Mouse (Mus musculus) forebrain, embryonic 12.5 days (tissue): Measurements from ENCODE around the gene 4930442H23Rik. TPM values are rescaled to one million over a fixed set of nuclear protein-coding genes. Genes with fewer than 3 reads are reported as not detected.
A peak's percentile ranks its signal among the peaks of the same experiment; 100 is the strongest.

Source experiments
- ATAC-seq: fragments of 200-750 bp; cut with Nextera tagmentation; 2 replicates; pipeline ENCODE4 v1.8.0; 2017; ENCODE audit warnings: moderate TSS enrichment; ENCODE audit not compliant: low FRiP score
- H3K27ac ChIP-seq: fragments of 300-500 bp; sonication (generic); 2 replicates; pipeline ENCODE4 v1.5.1; 2016; ENCODE audit warnings: mild to moderate bottlenecking
- H3K27me3 ChIP-seq: fragments of 300-500 bp; sonication (generic); 2 replicates; pipeline ENCODE4 v1.6.1; 2016; ENCODE audit warnings: mild to moderate bottlenecking
- H3K36me3 ChIP-seq: fragments of 300-500 bp; sonication (generic); replicated peaks from 2 replicates; pipeline ENCODE4 v1.6.1; 2016; ENCODE audit warnings: mild to moderate bottlenecking
- H3K4me1 ChIP-seq: fragments of 300-500 bp; sonication (generic); 2 replicates; pipeline ENCODE4 v1.6.1; 2016
- H3K4me2 ChIP-seq: fragments of 300-500 bp; sonication (generic); 2 replicates; pipeline ENCODE4 v1.6.1; 2016; ENCODE audit warnings: mild to moderate bottlenecking, moderate library complexity
- H3K4me3 ChIP-seq: fragments of 300-500 bp; sonication (generic); replicated peaks from 2 replicates; pipeline ENCODE4 v1.5.1; 2016; ENCODE audit warnings: mild to moderate bottlenecking
- H3K9ac ChIP-seq: fragments of 300-500 bp; sonication (generic); 2 replicates; pipeline ENCODE4 v1.6.1; 2016; ENCODE audit warnings: mild to moderate bottlenecking
- H3K9me3 ChIP-seq: fragments of 300-500 bp; sonication (generic); 2 replicates; pipeline ENCODE4 v1.6.1; 2016
- WGBS: fragments of 180-500 bp; shearing (Covaris S2); methylation state at CpG from one replicate; pipeline ENCODE4 v1.1.7; 2016; 5-methylcytosine and 5-hydroxymethylcytosine counted together
- polyA plus RNA-seq: library from polyadenylated mRNA; unstranded; fragments of >200 nt; fragmentation: Nextera tagmentation; extraction: Ambion mirVana; gene quantifications from 2 replicates; pipeline ENCODE4 v1.2.1, GENCODE M21; 2016

4930442H23Rik gene
- polyA plus RNA-seq, 1 experiment from 2014 or later = not detected

DNA sequence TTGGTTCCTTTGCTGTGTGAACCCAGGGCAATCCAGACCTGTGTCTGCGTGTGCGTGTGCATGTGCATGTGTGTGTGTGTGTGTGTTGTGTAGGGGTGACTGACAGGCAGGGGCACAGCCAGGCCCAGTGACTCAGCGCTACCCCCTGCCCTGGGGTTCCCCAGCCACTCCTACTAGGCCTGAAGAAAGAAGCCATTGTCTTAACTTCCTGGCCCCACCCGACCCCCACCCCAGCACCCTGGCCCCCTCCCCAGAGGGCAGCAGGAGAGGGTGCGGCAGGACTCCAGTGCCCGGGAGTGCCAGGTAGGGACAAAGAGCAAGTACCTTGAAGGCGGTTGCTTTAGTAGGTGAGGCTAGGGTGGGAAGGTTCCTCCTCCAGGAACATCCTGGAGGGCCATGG, 37.9 kb downstream of the 4930442H23Rik start:
- H3K9ac ChIP-seq = no peak overlapping the region
- peaks cover 23% of the 10 kb centered on the region for H3K4me1 ChIP-seq
- H3K36me3 ChIP-seq = peaks cover 74% of the 10 kb centered on the region
- no peak for ATAC-seq
- H3K27me3 ChIP-seq = no peaks in the 10 kb centered on the region
- H3K27ac ChIP-seq = no peak overlapping the region
- WGBS = 91% methylated on average over 7 of the region's 7 CpGs
- H3K4me2 ChIP-seq = no peak overlapping the region
- H3K4me3 ChIP-seq = no peak overlapping the region; the same call in 1 of the 2 replicates
- no peaks in the 10 kb centered on the region for H3K9me3 ChIP-seq

- Histone ChIP-seq H3K4me1 (peaks cover 27% of the 10 kb centered on the region), H3K36me3 (peaks cover 71% of the 10 kb centered on the region), H3K27me3 (no peaks in the 10 kb centered on the region), H3K4me3 (no peak overlapping the region; the same call in 1 of the 2 replicates), H3K27ac (no peak overlapping the region), H3K9me3 (no peaks in the 10 kb centered on the region), H3K9ac (no peak overlapping the region), H3K4me2 (no peak overlapping the region)
- no peak for ATAC-seq
- WGBS = 96% methylated on average over 6 of the region's 6 CpGs
These were observed 38.3 kb downstream of the 4930442H23Rik start for GRCm38 (mm10) chr10:81145307-81145706.

- Histone ChIP-seq H3K27ac (peak overlapping the region; percentile 19; the same call in 1 of the 2 replicates), H3K9me3 (no peaks in the 10 kb centered on the region), H3K4me2 (no peak overlapping the region), H3K4me3 (no peak overlapping the region), H3K4me1 (peaks cover 34% of the 10 kb centered on the region), H3K27me3 (no peaks in the 10 kb centered on the region), H3K9ac (no peak overlapping the region), H3K36me3 (peaks cover 64% of the 10 kb centered on the region)
- 94% methylated on average over 27 of the region's 27 CpGs for WGBS
- no peak for ATAC-seq
These were observed 39.0 kb downstream of the 4930442H23Rik start for GRCm38 (mm10) chr10:81144667-81145066.

GRCm38 (mm10) chr10:81143845-81144437, 39.7 kb downstream of the 4930442H23Rik start:
- WGBS = 96% methylated on average over 52 of the region's 52 CpGs
- Histone ChIP-seq H3K4me2 (no peak overlapping the region), H3K9me3 (no peaks in the 10 kb centered on the region), H3K27me3 (no peaks in the 10 kb centered on the region), H3K4me1 (peaks cover 41% of the 10 kb centered on the region), H3K4me3 (no peak overlapping the region), H3K27ac (peak overlapping the region; percentile 19; the same call in 1 of the 2 replicates), H3K36me3 (peaks cover 57% of the 10 kb centered on the region), H3K9ac (no peak overlapping the region)
- no peak for ATAC-seq

GRCm38 (mm10) chr10:81143157-81143633, 40.5 kb downstream of the 4930442H23Rik start:
- Histone ChIP-seq H3K27me3 (no peaks in the 10 kb centered on the region), H3K4me3 (no peak overlapping the region), H3K4me1 (peaks cover 48% of the 10 kb centered on the region), H3K27ac (no peak overlapping the region), H3K9me3 (no peaks in the 10 kb centered on the region), H3K36me3 (peaks cover 50% of the 10 kb centered on the region), H3K9ac (no peak overlapping the region), H3K4me2 (no peak overlapping the region)
- no peak for ATAC-seq
- 94% methylated on average over 7 of the region's 7 CpGs for WGBS

DNA sequence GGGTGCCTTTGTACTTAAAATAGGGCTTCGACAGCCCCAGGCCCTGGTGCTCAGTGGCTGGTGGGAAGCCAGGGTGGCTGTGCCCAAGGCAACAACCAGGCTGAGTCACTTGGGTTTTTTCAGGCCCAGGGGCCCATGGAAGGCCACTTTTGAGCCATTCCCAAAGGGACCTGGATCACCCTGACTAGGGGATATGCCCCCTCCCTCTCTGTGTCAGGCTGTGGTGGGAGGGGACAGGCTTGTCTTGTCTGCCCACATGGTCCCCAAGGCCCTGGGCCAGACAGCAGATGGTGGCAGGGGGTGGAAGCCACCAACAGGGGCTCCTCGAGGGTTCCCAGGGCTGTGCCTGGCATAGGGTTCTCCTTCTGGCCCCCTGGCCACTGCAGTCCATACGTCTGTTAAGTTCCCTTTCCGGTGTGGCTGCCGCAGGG, 41.1 kb downstream of the 4930442H23Rik start:
- 91% methylated on average over 5 of the region's 5 CpGs for WGBS
- no peaks in the 10 kb centered on the region for H3K27me3 ChIP-seq
- no peak overlapping the region for H3K9ac ChIP-seq
- no peaks in the 10 kb centered on the region for H3K9me3 ChIP-seq
- H3K4me1 ChIP-seq = peaks cover 52% of the 10 kb centered on the region
- no peak for ATAC-seq
- peak overlapping the region; percentile 37; the same call in 1 of the 2 replicates for H3K27ac ChIP-seq
- peaks cover 43% of the 10 kb centered on the region for H3K36me3 ChIP-seq
- H3K4me3 ChIP-seq = no peak overlapping the region
- H3K4me2 ChIP-seq = no peak overlapping the region

DNA sequence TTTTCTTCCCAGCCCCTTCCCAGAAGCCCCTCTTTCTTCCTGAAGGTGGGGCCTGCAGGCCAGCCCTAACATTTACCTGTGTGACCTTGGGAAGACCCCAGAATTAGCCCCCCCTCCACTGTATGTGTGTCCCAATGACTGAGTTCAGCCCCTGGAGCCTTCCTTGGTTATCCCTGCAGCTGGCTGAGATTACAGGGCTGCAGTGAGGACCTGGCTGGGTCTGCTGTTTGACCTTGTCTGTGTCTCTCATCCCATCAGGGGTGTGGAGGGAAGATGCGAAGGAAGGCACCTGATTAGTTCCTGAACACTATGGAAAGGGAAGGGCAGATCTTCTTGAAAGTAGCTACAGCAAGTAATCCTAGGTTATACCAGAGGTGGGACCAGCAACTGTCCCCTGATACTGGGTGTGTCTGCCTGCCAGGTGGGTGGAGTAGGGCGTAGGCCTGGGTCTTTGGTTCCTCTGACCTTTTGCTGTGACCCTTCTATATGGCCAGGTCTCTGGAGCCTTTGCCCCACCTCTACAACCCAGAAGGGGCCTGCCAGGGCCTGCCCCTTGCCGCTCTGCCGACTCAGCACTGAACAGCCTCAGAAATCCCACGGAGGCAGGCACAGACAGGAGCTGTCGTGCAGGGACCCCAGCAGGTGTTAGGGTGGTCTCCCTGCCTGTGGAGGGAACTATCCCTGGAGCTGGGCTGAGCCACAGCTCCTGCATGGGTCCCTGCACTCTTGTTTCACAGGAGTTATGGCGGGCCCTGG, 42.0 kb downstream of the 4930442H23Rik start:
- 85% methylated on average over 7 of the region's 7 CpGs for WGBS
- no peak for ATAC-seq
- H3K27me3 ChIP-seq = no peaks in the 10 kb centered on the region
- no peak overlapping the region for H3K4me2 ChIP-seq
- 0 out of 2 replicates have a peak overlapping the region, but pooled peaks have one; percentile 8 for H3K27ac ChIP-seq
- no peak overlapping the region for H3K4me3 ChIP-seq
- peaks cover 52% of the 10 kb centered on the region for H3K4me1 ChIP-seq
- H3K9me3 ChIP-seq = no peaks in the 10 kb centered on the region
- H3K36me3 ChIP-seq = peaks cover 34% of the 10 kb centered on the region
- 0 out of 2 replicates have a peak overlapping the region, but pooled peaks have one; percentile 25 for H3K9ac ChIP-seq

- H3K27ac ChIP-seq = no peak overlapping the region
These were observed 42.8 kb downstream of the 4930442H23Rik start for GRCm38 (mm10) chr10:81140717-81141454.

DNA sequence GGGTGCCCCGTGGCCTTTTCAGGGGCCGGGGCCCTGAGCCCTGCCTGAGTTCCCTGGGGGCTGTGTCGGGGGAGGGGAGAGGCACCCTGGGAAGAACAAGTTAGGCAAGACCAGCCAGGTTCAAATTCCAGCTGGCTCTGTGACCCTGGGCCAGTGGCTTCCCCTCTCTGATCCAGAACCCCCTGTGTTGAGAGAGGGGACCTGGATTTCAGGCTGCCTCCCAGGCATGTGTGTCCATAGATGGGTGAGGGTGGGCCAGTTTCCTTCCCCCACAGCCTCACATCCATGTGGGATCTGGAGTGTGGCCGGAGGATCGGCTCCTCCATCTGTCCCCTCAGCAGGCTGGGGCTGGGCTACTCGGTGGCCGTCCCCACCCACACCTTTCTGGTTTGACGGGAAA, 43.6 kb downstream of the 4930442H23Rik start:
- 73% methylated on average over 8 of the region's 8 CpGs for WGBS
- peaks cover 18% of the 10 kb centered on the region for H3K36me3 ChIP-seq
- no peaks in the 10 kb centered on the region for H3K9me3 ChIP-seq
- H3K4me1 ChIP-seq = peaks cover 64% of the 10 kb centered on the region
- peak overlapping the region; percentile 7 for H3K4me3 ChIP-seq
- peaks cover 12% of the 10 kb centered on the region for H3K27me3 ChIP-seq
- ATAC-seq = no peak
- 0 out of 2 replicates have a peak overlapping the region, but pooled peaks have one; percentile 36 for H3K27ac ChIP-seq
- H3K4me2 ChIP-seq = no peak overlapping the region
- peak overlapping the region; percentile 39 for H3K9ac ChIP-seq

More at GRCm38 (mm10) chr10:81140717-81141454, 42.8 kb downstream of the 4930442H23Rik start:
- ATAC-seq = no peak
- WGBS = 77% methylated on average over 10 of the region's 10 CpGs
- Histone ChIP-seq H3K4me3 (peak overlapping the region; percentile 7; the same call in 1 of the 2 replicates), H3K36me3 (peaks cover 26% of the 10 kb centered on the region), H3K4me1 (peaks cover 56% of the 10 kb centered on the region), H3K9ac (no peak overlapping the region), H3K27me3 (peaks cover 3% of the 10 kb centered on the region), H3K4me2 (no peak overlapping the region), H3K9me3 (no peaks in the 10 kb centered on the region)

GRCm38 (mm10) chr10:81139529-81139846, 44.2 kb downstream of the 4930442H23Rik start:
- peaks cover 17% of the 10 kb centered on the region for H3K27me3 ChIP-seq
- no peak for ATAC-seq
- H3K9ac ChIP-seq = peak overlapping the region; percentile 39; the same call in 1 of the 2 replicates
- H3K9me3 ChIP-seq = no peaks in the 10 kb centered on the region
- WGBS = 78% methylated on average over 4 of the region's 4 CpGs
- peak overlapping the region; percentile 7; the same call in 1 of the 2 replicates for H3K4me3 ChIP-seq
- H3K36me3 ChIP-seq = peaks cover 12% of the 10 kb centered on the region
- H3K4me1 ChIP-seq = peaks cover 67% of the 10 kb centered on the region
- no peak overlapping the region for H3K27ac ChIP-seq
- peak overlapping the region; percentile 97; the same call in 1 of the 2 replicates for H3K4me2 ChIP-seq

DNA sequence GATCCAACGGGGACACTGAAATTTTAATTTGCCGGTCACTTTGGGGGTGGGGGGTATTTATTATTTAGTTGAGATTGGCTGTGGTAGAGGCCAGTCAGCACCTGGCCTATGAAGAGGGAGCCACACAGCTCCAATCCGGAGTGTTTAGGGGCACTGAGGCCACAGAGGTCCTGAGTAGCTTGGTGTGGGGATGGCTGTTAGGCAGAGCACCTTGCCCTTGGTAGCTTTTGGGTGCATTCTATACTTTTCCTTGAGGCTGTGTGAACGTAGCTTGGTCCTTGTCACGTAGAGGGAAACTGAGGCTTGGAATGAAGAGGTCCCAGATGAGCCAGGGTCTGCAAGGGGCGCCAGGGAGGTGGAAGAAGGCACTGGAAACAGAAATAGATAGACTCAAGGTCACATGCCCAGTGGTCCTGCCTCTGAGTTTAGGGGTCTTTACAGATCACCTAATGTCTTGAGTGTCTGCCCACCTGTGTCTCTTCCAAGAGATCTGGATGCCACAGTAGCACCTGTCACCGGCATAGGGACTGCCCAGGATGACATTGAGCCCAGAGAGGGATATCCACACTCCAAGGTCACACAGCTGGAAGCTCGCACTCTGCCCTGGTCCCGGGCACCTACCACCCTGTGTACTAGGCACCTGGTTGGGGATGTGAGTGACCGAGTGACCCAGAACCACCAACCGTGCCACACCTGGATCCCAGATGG, 44.7 kb downstream of the 4930442H23Rik start:
- Histone ChIP-seq H3K4me1 (peaks cover 67% of the 10 kb centered on the region), H3K36me3 (peaks cover 7% of the 10 kb centered on the region), H3K9ac (peak overlapping the region; percentile 91), H3K4me3 (peak overlapping the region; percentile 84), H3K27ac (peak overlapping the region; percentile 92), H3K27me3 (peaks cover 22% of the 10 kb centered on the region), H3K9me3 (no peaks in the 10 kb centered on the region), H3K4me2 (peak overlapping the region; percentile 97)
- WGBS = 61% methylated on average over 11 of the region's 11 CpGs
- ATAC-seq = no peak
